Mouse (Mus musculus) embryonic facial prominence, embryonic 10.5 days (tissue): ENCODE measurements around the gene Txndc11. TPM values are rescaled to one million over a fixed set of nuclear protein-coding genes. Genes with fewer than 3 reads are reported as not detected.
"Not testable (repeated sequence)": the region's sequence is repeated elsewhere in the genome, so short reads cannot be mapped to it uniquely, and the experiment has no call there.

Experiments used
- DNase-seq: peaks from one replicate; pipeline ENCODE4 v3.0.0-alpha.2; 2017; ENCODE audit warnings: low spot score
- H3K27ac ChIP-seq: fragments of 300-500 bp; sonication (generic); replicated peaks from 2 replicates; pipeline ENCODE4 v1.5.1; 2016; ENCODE audit warnings: mild to moderate bottlenecking
- H3K27me3 ChIP-seq: fragments of 300-500 bp; sonication (generic); replicated peaks from 2 replicates; pipeline ENCODE4 v1.6.1; 2016; ENCODE audit warnings: low read depth, mild to moderate bottlenecking; ENCODE audit not compliant: poor library complexity, severe bottlenecking
- H3K36me3 ChIP-seq: fragments of 300-500 bp; sonication (generic); replicated peaks from 2 replicates; pipeline ENCODE4 v1.6.1; 2016; ENCODE audit warnings: mild to moderate bottlenecking, moderate library complexity
- H3K4me1 ChIP-seq: fragments of 300-500 bp; sonication (generic); 2 replicates; pipeline ENCODE4 v1.6.1; 2016
- H3K4me3 ChIP-seq: fragments of 300-500 bp; sonication (generic); 2 replicates; pipeline ENCODE4 v1.5.1; 2016; ENCODE audit warnings: mild to moderate bottlenecking, moderate library complexity
- H3K9me3 ChIP-seq: fragments of 300-500 bp; sonication (generic); 2 replicates; pipeline ENCODE4 v1.6.1; 2016; ENCODE audit warnings: mild to moderate bottlenecking
- WGBS: fragments of 180-500 bp; shearing (Covaris S2); methylation state at CpG from one replicate; pipeline ENCODE4 v1.1.7; 2016; 5-methylcytosine and 5-hydroxymethylcytosine counted together
- polyA plus RNA-seq: library from polyadenylated mRNA; unstranded; fragments of >200 nt; fragmentation: Nextera tagmentation; extraction: Ambion mirVana; gene quantifications from 2 replicates; pipeline ENCODE4 v1.2.1, GENCODE M21; 2016

Gene Txndc11
- 27.9 and 28.7 TPM in 2 replicates for polyA plus RNA-seq

DNA sequence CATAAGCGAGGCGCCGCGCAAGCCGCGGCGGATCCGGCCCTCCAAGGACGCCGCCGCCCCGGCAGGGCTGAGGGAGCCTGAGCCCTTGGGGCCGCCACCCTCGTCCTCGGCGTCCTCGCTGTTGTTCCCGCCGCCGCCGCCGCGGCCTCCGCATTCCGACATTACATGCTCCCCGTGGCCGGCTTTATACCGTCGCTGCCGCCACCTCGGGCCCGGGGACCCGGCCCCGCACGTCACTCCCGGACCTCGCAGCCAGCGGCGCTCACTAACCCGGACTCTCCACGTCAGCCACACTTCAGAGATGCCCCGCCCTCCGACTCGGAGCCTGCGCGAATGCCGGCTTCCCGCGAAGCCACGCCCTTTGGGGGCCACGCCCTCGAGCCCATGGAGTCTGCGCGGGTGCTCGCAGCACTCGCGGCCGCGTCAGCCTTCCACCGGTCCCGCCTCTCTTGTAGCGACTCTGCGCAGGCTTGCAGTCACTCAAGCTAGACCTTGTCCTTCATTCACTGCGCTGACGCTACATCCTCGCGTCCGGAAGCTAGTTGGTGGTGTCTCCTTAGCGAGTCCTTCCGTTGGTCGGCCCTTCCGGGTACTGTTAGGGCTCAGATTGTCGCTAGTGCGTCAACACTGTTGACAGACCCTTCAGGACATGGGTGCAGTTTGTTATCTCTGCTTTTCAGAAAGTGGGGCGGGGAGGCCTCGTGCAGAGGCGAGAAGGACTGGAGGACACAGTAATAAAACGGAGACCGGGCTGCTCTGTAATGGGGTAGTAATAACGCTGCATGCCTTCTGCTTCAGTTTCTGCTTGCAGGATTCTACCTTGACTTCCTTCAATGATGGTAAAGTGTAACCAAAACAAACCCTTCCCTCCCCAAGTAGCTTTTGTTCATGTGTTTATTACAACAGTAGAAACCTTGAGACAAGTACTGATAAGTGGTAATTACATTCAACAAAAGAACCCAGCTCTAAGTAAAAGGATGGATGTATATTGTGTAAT lies at the start of gene Txndc11:
TSS of gene Txndc11 (minus strand) at position 303 of the 997 bp plus-strand sequence.
- H3K27me3 ChIP-seq, result no peaks in the 10 kb centered on the region
- no peaks in the 10 kb centered on the region for H3K9me3 ChIP-seq
- peak within 1 kb of the TSS; percentile 92 for H3K27ac ChIP-seq
- H3K4me3 ChIP-seq, result peak within 1 kb of the TSS; percentile 83
- peaks cover 27% of the 10 kb centered on the region for H3K4me1 ChIP-seq
- DNase-seq, result peak; percentile 99
- WGBS, result under 1% methylated on average over 80 of the region's 80 CpGs
- peaks cover 44% of the 10 kb centered on the region for H3K36me3 ChIP-seq

DNA sequence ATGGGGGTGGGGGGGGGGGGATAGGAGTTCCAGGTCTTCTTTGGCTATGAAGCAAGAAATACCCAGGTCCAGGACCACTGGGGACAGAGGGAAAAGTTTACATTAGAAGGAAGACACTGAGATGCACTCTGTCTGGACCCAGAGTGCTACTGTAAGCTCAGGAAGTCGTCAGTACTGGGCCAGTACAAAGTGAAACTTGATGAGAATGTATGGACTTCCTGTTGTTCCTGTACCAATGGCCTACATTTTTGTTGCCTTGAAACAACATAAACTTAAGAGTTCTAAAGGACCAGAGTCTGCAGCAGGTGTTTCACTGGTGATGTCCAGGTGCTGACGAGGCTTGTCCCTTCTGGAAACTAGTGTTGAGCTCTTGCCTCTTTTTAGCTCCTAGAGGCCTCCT lies 43.0 kb upstream of the Txndc11 start:
- Histone ChIP-seq H3K4me1 (peaks cover 22% of the 10 kb centered on the region), H3K27ac (no peak overlapping the region), H3K27me3 (peaks cover 10% of the 10 kb centered on the region; the same call in 1 of the 2 replicates), H3K4me3 (no peak overlapping the region; the same call in 1 of the 2 replicates), H3K36me3 (no peaks in the 10 kb centered on the region), H3K9me3 (0 out of 2 replicates have a peak, but pooled peaks cover 2% of the 10 kb centered on the region)
- WGBS, result 71% methylated on average over 2 of the region's 2 CpGs
- no peak for DNase-seq

DNA sequence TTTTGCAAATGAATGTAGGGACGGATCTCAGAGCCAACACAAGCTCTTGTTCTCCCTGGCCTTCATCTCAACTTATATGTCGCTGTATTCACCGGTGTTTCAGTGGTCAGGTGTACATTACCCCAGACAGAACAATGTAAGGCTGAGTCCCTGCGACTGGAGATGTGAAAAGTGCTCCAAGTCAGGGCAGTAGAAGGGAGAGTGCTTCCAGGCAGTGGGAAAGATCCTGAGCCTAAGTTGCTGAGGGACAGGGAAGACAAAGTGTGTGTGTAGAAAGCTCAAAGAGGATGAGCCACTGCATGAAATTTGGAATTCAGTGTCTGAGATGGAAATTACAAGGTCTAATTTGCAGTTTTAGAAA lies 42.4 kb upstream of the Txndc11 start:
- 6% methylated on average over 4 of the region's 4 CpGs for WGBS
- Histone ChIP-seq H3K9me3 (0 out of 2 replicates have a peak, but pooled peaks cover 2% of the 10 kb centered on the region), H3K4me3 (peak overlapping the region; percentile 92), H3K27ac (peak overlapping the region; percentile 90), H3K36me3 (no peaks in the 10 kb centered on the region), H3K27me3 (peaks cover 10% of the 10 kb centered on the region; the same call in 1 of the 2 replicates), H3K4me1 (peaks cover 25% of the 10 kb centered on the region)
- DNase-seq, result no peak

DNA sequence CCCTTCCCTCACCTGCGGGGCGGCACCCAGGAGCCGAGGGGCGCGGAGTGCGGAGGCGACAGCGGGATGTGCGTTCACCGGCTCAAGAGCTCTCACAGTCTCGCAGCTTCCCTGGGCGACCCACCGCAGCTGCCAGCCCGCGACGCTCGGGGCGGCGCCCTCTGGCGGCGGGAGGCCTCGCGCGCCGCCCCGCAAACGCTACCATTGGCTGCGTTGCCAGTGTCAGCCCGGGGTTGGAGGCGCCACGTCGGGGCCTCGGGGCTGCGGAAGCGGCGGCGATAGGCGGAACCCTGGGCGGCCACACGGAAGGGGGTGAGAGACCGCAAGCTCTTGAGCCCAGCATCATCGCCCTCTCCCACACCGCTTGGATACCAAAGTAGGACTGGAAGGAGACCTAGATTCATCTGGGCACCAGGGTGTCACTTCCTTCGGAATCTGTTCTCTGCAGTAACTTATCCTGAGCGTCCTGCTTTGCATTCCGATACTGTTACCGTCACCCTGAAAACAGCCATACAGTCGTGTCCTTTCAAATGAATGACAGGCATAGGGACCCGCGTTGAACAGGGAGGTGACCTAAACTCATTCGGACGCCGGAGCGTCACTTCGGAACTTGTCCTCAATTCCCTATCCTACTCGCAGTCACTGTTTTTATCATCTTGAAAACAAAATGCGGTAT lies 41.9 kb upstream of the Txndc11 start, which contains the start of gene Zc3h7a:
TSS of gene Zc3h7a (minus strand) at position 186 of the 676 bp plus-strand sequence.
- Histone ChIP-seq H3K4me1 (peaks cover 28% of the 10 kb centered on the region), H3K27ac (peak within 1 kb of the TSS; percentile 90), H3K4me3 (peak within 1 kb of the TSS; percentile 92), H3K9me3 (0 out of 2 replicates have a peak, but pooled peaks cover 2% of the 10 kb centered on the region), H3K36me3 (no peaks in the 10 kb centered on the region), H3K27me3 (peaks cover 10% of the 10 kb centered on the region; the same call in 1 of the 2 replicates)
- under 1% methylated on average over 57 of the region's 57 CpGs for WGBS
- DNase-seq, result peak; percentile 95

DNA sequence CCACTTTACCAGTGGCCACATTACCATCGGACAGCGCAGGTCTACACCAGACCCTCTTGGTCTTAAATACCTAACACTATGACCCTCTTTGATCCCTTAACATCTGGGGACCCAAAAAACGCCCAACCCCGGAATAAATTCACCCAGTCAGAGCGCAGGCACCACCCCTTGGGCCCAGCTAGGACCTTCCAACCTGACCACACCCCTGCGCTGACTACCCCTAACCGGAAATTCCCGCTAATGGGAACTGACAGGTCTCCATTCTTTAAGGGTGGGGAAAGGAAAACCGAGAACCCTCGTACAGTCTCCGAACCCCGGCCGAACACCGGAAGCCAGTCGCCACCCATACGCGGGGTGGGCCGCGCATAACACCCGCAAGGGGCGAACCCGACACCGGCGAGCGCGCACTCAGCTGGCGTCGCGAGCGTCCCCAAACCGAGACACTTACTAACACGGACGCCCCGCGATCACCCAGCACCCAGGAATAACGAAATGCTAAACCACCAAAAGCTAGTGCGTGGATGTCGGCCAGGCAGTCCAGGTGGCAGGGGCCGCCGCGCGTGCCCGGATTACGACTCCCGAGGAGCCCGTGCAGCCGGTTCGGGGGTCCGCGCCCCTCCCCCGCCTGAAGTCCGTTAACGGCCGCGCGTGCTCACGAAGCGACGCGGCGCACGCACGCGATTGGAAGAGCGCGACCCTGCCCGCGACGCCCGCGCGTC lies 41.2 kb upstream of the Txndc11 start:
- peaks cover 28% of the 10 kb centered on the region for H3K4me1 ChIP-seq
- DNase-seq, result peak; percentile 77
- H3K27me3 ChIP-seq, result peaks cover 10% of the 10 kb centered on the region; the same call in 1 of the 2 replicates
- H3K4me3 ChIP-seq, result peak overlapping the region; percentile 92
- WGBS, result under 1% methylated on average over 72 of the region's 72 CpGs
- 0 out of 2 replicates have a peak, but pooled peaks cover 2% of the 10 kb centered on the region for H3K9me3 ChIP-seq
- H3K27ac ChIP-seq, result peak overlapping the region; percentile 90
- no peaks in the 10 kb centered on the region for H3K36me3 ChIP-seq

DNA sequence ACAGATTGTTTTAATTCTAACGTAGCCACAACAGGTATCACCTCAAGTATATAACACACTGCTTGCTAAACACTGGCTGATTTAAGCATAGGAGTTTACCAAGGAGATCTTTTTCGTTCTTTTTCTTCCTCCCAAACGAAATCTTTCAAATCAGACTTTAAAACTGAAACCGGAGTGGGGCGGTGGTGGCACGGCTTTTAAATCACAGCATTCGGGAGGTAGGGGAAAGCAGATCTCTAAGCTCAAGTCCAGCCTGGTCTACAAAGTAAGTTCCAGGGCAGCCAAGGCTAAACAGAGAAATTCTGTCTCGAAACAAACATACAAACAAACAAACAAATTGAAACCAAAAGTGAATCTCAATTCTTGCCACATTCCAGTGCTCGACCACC lies 40.6 kb upstream of the Txndc11 start:
- Histone ChIP-seq H3K9me3 (0 out of 2 replicates have a peak, but pooled peaks cover 2% of the 10 kb centered on the region), H3K4me1 (peaks cover 28% of the 10 kb centered on the region), H3K27ac (peak overlapping the region; percentile 90), H3K27me3 (peaks cover 10% of the 10 kb centered on the region; the same call in 1 of the 2 replicates), H3K36me3 (no peaks in the 10 kb centered on the region), H3K4me3 (peak overlapping the region; percentile 92)
- no peak for DNase-seq
- 16% methylated on average over 9 of the region's 9 CpGs for WGBS

DNA sequence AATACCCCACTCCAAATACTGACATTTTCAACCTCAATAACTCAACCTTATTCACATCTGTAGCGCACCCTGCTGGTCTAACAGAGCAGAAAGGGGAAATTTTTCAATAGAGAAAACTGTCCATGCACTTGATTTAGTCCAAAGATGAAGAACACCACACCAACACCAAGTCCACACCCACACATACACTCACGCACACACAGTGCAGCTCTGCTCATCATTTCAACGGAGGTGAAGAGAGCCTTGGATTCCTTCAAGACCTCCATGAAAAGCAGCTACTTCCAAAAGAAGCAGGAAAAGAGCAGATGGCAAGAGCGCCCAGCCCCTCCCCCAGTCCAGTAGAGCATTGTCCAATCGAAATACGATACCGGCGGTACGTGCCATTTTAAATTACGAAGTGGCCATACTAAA lies 40.2 kb upstream of the Txndc11 start:
- Histone ChIP-seq H3K36me3 (no peaks in the 10 kb centered on the region), H3K4me3 (peak overlapping the region; percentile 92), H3K27ac (peak overlapping the region; percentile 90; the same call in 1 of the 2 replicates), H3K9me3 (0 out of 2 replicates have a peak, but pooled peaks cover 2% of the 10 kb centered on the region), H3K4me1 (peaks cover 28% of the 10 kb centered on the region), H3K27me3 (peaks cover 10% of the 10 kb centered on the region; the same call in 1 of the 2 replicates)
- peak; percentile 75 for DNase-seq
- 12% methylated on average over 10 of the region's 10 CpGs for WGBS

DNA sequence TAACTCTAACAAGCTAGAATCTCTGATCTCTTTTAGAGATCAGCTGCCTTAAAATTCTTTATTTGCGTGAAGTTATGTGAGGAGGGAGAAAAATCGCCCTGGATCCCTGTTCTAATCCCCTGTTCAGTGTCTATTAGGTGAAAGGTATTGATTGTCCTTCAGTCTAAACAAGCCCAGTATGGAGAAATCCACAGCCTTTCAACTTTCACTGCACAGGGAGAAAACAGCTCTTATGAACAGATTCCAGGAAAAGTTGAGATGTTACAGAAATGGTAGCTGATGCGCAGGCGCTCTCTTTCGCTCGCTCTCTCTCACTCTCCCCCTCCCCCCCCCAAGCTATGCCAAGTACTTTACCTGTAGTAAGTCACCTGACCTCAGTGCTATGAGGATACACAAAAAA lies 37.2 kb upstream of the Txndc11 start:
- H3K36me3 ChIP-seq, result no peaks in the 10 kb centered on the region
- no peak for DNase-seq

DNA sequence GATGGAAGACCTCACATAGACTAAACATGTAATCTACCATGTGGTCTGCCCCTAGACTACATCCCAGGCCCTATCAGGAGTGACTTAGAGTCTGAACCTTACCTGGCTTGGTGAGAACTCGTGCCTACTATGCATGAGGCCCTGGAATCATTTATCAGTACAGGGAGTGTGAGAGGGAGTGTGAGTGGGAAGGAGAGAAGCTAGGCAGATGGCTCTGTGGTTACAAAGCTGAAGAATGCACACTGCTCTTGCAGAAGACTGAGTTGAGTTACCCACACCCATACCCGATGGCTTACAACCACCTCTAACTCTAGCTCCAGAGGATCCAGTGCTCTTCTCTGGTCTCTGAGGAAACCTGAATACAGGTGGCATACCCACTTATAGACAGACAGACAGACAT lies 32.0 kb upstream of the Txndc11 start:
- Histone ChIP-seq H3K9me3 (no peaks in the 10 kb centered on the region), H3K27me3 (no peaks in the 10 kb centered on the region), H3K4me3 (no peak overlapping the region), H3K27ac (no peak overlapping the region), H3K36me3 (peaks cover 24% of the 10 kb centered on the region), H3K4me1 (no peaks in the 10 kb centered on the region)
- DNase-seq, result no peak
- WGBS, result 93% methylated on average over 2 of the region's 2 CpGs

More for the DNA sequence above, 37.2 kb upstream of the Txndc11 start:
- 86% methylated on average over 6 of the region's 6 CpGs for WGBS
- Histone ChIP-seq H3K4me1 (peaks cover 22% of the 10 kb centered on the region), H3K9me3 (no peaks in the 10 kb centered on the region), H3K4me3 (no peak overlapping the region), H3K27me3 (no peaks in the 10 kb centered on the region), H3K27ac (no peak overlapping the region)

DNA sequence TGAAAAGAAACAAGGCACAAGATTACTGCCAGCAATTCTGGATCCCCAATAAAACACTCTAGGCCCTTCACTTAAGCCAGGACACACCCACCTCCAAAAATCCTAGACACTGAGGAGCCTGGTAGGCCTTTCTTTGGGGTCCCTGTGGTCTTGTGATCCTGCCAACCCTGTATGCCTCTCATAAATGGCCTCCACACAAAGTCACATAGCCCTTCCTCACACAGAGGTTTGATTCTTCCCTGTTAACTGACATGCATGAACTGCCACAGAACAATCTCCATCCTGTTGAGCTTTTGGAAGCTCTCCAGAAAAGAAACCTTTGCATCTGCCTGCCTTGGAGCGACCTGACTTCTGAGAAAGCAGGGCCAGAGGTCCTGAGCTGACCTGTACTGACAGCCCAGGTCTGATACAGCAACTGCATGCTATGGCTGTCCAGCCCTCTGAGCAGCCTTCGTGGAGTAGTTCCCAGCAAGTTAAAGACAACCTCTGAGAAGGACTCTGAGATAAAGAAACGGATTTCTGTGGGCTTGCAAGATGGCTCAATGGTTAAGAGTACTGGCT lies 30.3 kb upstream of the Txndc11 start:
- no peaks in the 10 kb centered on the region for H3K9me3 ChIP-seq

DNA sequence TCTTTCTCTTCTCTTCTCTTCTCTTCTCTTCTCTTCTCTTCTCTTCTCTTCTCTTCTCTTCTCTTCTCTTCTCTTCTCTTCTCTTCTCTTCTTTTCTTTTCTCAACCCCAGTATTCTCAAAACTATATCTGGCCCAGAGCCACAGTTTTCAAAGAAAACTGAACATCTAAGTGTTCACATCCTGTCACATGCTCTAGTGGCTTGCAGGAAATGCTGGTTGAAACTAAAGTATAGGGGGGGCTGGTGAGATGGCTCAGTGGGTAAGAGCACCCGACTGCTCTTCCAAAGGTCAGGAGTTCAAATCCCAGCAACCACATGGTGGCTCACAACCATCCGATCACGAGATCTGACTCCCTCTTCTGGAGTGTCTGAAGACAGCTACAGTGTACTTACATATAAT lies 23.3 kb upstream of the Txndc11 start:
- not testable (repeated sequence) for DNase-seq, H3K27me3 ChIP-seq, H3K9me3 ChIP-seq, H3K27ac ChIP-seq, H3K4me1 ChIP-seq, H3K4me3 ChIP-seq
- H3K36me3 ChIP-seq, result peaks cover 90% of the 10 kb centered on the region
- WGBS, result 76% methylated on average over 2 of the region's 3 CpGs

More for the DNA sequence above, 30.3 kb upstream of the Txndc11 start:
- Histone ChIP-seq H3K36me3 (peaks cover 37% of the 10 kb centered on the region), H3K27ac (no peak overlapping the region), H3K4me1 (no peaks in the 10 kb centered on the region), H3K4me3 (no peak overlapping the region), H3K27me3 (no peaks in the 10 kb centered on the region)
- 77% methylated on average over 3 of the region's 3 CpGs for WGBS
- no peak for DNase-seq
